Mouse (Mus musculus) embryo, embryonic 10 days (tissue): ENCODE data around the gene Akap8l.

Experiments
- DNase-seq: peaks from one replicate; pipeline ENCODE4 v3.0.0-alpha.2; 2015; ENCODE audit warnings: low spot score

Gene Akap8l

DNA sequence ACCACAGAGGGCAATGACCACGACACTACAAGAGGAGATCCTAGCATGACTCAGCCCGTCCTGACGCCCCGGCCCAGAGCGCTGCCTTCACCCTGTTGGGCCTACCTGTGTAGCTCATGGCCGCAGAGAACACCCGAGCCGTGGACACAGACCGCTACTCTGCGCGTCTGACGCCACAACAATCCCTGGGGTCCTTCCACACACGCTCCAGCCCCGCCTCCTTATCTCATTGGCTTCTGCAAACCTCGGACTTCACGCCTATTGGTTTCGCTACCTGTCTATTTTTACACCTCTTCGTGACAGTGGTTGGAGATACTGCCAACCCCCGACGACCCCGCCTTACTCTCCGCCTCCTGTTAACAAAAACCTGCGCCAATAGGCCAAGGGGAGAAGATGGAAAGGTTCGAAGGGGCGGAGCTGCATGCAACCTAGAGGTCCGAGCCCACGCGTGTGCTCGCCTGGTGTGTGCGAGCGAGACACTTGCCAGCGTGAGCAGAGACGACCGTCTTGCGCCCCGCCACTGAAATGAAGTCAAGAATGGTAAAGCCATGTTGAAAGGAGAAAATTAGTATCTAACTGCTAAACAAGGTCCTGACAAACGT is at the start of gene Akap8l:
Akap8l (minus strand) TSS at position 226 of the 602 bp plus-strand sequence.
- peak; percentile 98 for DNase-seq

DNA sequence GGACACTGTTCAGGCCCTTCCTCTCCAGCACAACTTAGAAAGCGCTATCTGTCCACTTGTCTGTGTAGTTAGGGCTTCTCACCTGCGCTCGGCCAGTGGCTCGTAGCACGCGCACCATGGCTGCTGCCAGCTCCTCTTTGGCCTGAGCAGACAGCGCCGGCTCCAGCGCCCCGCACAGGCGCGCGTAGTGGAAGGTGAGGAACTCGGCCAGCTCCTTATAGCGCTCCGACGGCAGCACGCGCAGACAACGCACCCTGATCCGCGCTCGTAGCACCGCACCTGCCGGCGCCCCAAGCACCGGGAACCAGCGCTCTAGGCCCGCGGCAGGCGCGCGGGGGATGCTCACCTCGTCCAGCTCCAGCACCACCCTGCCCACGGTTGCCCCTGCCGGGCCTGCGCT is 45.9 kb upstream of the Akap8l start:
- DNase-seq: peak; percentile 27

DNA sequence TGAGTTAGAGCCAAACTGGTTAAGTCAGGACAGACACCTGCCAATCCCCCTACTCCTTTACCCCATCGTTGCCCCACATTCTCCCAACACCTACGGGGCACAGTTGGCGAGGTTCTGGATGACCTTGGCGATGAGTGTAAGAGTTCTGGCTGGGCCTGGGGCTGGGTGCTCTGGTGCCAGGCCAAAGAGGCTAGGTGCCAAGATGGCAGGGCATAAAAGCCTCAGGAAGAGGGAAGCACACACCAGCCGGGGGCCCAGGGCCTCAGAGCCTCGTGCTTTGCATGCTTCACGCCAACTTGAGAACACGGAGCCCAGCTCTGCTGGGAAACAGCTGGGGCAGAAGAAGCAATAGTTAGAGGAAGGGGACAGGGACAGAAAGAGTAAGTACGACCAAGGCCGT is 43.5 kb upstream of the Akap8l start:
- no peak for DNase-seq

DNA sequence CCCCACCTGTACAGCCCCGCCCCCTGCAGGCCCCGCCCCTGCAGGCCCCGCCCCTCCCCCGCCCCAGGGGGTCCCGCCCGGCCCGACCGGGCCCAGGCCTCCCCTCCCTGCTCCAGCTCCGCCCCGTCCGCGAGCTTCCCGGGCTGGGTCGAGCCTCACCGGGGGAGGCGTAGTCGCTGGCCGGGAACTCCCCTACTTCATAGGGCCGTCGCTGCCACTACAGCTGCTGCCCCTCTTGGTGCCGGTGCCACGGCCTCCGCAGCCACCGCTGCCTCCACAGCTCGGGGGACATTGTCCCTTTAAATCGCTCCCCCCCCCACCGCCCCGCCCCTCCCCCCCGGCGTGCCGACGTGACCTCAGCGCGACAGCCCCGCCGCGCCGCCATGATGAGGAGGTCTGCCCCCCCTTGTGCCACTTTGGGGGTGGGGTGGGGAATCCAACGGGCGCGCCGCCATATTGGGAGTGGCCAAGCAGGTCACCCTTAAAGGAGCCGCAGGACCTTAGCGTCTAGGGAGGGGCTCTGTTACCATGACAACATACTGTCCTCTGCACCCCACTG is 38.8 kb upstream of the Akap8l start, which contains the start of gene Wiz:
Wiz (minus strand) TSS at position 339 of the 559 bp plus-strand sequence.
- peak; percentile 91 for DNase-seq

DNA sequence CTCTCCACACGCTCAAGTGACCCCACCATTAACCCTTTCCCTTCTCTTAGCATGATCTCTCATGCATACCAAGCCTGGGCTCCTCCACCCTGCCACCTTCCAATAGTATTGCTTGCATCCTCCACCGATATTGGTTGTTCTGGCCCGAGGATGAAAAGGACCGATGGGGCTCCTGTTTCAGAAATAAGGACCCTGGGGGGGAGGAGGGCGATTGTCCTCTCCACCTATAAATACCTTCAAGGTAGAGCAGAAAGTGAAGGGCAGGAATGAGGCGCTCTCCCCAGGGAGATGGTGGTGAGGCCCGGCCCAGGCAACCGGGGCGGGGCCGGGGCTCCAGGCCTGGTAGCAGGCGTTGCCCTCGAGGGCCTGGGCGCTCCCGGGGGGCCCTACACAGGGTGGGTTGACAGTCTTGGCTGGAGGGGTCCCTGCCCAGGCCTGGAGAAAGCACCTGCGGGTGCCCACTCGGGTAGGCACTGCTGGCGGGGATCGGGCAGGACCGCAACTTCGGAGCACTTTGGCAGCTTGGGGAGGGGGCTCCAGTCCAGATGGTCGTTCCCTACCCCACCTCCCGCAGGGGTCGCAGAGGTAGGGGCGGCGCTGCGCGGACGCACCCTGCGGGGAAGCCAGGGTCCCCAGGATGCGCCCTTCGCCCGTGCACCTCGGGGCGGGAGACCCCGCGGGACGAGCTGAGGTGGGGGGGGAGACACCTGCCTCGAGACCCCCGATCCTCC is 38.1 kb upstream of the Akap8l start:
- DNase-seq: peak; percentile 55

DNA sequence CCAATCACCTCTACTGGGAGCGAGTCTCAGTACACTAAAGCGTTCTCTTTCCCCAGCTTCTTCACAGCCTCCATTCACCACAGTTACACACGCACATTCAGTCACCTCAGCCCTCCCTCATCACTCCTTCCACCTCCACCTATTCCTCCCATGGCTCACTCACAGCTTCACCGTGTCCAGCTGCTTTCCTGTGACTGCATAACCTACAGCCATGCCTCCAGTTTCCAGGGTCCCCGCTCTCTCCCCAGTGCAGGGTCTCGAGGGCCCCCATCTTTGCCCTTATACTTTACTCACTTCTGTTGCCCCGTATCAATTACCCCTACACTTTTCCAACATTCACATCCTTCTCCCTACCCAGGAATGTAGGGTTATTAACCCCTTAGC is 37.6 kb upstream of the Akap8l start:
- no peak for DNase-seq

DNA sequence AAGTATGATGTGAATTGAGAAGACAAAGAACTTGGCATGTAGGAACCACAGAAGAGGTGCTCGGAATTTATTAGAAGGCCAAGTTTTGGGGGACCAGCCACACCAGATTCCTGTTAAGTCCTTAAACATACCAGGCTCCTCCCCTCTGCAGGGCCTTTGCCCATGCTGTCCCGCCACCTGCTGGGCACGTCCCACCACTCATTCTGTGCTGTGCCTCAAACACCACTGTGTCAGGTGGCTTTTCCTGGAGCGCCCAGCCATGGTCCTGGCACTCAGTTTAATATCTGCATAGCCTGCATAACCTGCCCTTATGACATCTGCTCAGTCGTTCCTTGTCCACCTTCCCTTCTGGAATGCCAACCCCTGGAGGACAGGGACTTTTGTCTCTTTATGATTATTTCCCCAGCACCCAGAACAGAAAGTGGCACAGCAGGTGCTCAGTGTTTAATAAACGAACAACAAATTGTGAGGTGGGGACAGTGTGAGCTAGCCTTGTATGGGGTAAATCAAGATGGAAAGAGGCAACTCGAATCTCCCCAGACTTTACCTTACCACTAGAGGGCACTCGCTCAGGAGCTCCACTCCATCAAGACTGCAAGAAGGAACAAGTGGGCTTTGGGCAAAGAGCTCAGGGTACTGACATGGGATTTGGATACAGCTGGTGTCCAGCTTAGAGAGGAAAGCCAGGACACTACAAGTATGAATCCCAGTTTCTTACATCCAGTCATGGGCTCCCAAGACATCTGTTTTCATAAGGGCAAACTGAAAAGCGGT is 36.4 kb upstream of the Akap8l start:
- DNase-seq: peak; percentile 53

DNA sequence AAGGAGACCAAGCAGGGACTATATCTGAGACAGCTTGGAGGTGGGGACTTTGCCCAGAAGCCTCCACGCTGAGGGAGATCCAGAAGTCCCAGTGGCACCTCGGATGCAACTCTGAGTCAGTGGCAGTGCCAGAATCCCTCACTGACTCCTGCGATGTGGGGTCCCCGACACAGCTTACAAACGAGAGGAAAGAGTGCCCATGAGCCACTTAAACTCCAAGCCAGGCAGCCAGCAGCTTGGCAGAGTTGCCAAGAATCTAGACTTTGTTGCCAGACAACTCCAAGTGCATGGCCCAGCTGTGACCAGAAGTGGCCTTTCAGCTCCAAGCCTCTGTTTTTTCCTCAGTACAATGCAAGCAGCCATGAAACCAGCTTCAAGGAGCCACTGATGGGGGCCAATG is 33.3 kb upstream of the Akap8l start:
- DNase-seq: no peak

DNA sequence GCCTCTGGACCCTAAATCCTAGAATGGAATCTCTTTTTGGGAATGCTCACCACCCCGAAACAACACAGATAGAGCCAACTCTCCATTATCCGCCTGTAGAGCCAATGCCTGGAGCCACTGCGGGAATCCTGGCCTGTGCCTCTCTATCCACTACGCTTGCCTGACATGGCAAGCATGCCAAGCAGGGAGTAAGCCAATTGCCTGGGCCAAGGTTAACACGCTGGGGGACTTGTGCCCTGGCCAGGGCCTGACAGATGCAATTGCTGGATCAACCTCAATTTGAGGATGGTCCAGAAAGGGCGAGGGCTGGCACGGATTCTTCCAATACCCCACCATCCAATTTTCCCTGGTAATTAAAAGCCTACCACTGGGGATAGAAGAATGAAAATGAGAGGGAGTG is 32.2 kb upstream of the Akap8l start:
- DNase-seq: no peak

DNA sequence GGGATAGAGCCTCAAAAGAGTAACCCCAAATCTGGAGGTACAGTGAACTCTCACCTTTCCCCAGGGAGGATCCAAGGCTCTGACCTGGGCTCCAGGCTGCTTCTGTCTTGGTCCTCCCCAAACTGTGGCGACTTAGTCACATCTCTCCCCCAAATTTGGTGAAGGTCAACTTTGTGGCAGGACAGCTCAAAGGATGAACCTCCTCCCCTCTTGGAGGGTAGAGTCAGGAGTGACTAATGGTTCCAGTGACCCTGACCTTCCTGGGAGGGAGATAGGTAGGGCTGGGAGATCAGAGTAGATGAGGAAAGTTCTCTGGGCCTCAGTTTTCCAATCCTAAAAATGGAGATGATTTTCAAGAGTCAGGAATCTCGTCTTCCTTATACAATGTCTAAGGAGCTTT is 28.4 kb upstream of the Akap8l start:
- no peak for DNase-seq

DNA sequence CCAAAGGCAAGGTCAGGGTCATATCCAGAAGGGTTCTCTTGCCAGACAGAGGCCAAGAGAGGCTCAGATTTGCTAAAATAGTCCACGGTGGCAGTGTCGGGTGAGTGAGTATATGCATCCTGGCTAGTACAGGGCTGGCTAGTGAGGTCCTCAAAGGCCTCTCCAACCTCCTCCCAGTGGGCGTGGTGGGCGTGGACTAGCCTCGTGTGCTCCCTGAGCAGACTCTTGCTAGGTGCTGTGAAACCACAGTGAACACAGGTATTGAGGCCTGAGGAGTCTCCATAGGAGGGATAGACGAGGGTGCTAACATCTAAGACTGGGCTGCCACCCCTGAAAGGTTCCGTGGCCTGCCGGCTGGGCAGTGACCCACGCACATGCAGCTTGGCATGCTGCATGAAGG is 26.7 kb upstream of the Akap8l start:
- no peak for DNase-seq

DNA sequence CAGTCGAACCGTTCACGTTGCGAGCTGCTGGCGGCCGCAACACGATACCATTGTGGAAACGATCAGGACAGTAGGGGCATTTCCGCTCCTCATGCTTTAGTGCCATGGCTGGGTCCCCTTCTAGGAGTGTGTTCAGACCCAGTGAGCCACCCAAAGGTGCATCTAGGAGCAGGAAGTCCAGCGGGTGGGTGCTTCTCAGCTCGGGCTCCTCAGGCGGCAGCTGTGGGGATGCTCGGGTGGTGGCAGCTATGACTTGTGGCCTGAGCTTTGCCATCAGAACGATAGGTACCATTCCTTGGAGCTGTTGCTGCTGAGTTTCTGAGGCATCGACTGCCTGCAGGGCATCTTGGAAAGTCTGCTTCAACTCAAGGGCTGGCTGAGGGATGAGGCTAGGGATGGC is 26.1 kb upstream of the Akap8l start:
- DNase-seq: no peak

DNA sequence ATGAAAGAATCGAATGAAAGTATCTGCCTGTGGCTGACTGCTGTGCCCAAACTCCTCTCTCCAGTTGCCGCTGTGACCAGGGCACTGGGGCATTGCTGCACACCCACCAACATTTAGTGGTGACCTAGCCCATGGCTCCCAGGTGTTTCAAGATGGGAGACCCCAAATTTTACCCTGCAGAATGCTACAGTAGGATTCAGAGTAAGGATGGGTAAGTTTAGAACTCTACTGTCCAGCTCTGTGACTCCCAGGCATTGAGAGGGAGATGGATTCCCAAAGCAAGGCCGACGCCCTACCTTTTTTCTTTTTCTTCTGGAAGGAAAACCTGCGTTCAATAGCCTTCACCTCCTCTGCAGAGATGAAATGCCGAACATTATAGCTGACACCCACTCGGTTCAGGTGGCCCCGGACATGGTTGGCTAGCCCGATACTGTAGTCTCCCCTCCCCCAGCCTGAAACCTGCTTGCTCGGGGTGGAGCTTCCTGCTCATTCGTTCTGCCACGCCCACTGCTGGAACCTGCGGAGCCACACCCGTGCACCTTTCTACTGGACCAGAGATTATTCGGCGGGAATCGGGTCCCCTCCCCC is 18.7 kb upstream of the Akap8l start:
- peak; percentile 27 for DNase-seq

DNA sequence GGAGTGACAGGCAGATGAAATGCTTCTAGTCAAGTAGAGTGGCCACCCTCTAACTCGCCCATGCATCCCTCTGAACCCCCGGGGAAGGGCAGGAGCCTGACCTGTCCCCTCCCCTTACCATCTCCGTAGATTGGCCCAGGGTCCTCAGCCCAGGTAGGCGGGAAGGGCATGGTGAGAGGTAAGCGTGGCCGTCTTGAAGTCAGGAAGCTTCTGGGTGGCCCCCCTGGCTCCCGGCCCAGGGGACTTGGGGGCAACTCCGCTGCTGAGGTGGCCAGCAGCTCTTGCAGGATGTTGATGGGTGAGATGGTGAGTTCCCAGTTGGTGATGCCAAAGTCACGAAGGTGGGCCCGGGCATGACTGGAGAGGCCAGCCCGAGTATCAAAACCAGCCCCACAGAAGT is 17.3 kb upstream of the Akap8l start:
- DNase-seq: no peak

DNA sequence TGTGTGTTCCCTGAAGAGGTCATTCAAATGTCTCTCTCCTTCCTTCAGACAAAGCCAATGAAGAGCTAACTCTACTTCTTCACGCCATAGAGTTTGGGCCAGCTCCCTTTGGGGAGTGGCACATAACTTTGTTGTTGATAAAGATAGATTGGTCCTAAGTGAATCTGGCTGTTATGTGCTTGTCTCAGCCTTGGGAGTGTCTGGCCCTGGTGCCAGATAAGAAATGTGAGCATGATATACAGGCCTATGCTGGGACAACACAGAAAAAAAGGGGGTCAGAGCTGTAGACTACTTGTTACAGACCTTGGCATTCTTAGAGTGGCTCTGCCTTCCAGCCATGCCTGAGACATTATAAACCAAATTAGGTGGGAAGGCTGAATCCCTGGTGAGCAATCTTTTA is 14.9 kb upstream of the Akap8l start:
- no peak for DNase-seq

DNA sequence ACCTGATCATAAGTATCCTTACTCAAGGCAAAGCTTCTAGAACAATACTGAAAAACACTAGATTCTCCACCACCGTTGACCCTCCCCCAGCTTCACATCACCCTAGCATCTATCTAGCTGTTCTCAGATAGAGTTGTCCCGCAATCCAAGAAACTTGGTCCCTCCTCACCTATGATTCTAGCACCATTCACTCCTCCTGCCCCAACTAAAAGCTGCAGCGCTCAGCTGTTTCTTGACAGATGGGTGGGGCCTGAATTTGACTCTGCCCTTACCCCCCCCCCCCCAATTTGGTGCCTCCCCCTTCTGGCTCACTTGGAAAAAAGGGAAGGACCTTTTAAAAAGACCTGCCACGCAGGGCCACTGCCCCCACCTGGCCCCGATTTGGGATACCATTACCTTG is 14.4 kb upstream of the Akap8l start:
- no peak for DNase-seq

DNA sequence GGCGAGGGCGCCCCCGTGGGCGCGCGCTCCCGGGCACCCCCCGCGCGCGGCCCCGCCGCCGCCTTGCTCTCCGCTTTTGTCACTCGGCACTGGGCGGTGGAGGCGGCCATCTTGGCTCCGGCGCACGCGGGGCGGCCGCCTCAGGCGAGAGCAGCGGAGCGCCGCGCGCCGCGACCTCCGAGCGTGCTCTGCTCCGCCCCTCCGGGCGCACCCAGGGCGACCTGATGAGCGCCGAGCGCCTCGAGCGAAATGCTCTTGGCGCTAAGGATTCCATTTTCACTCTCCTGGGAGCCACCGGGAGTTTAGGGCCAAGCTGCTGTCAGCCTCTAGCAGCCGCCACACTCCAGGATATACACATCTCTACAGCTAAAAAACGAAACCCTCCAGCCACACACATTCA is 13.9 kb upstream of the Akap8l start:
- peak; percentile 95 for DNase-seq

DNA sequence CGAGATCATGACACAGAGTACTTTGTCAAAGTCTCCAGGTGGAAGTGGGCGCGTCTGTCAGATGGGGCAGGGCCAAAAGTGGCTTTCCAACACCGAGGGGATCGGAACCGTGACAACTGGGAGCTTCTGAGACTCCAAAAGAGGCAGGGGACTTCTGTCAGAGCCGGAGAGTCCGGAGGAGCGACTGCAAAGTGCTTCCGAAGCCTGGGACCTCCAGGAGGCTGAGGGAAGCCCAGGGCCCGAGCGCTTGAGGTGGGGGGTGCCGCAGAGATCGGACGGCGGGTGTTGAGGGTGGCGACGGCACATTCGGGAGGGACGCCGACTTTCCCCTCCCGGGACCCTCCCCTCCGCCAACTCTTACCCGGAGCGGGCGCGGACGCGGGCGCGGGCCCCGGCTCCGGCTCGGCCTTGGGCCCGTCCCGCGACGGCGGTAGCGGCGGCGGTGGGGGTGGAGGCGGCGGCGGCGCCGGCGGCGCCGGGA is 13.5 kb upstream of the Akap8l start:
- peak; percentile 27 for DNase-seq

DNA sequence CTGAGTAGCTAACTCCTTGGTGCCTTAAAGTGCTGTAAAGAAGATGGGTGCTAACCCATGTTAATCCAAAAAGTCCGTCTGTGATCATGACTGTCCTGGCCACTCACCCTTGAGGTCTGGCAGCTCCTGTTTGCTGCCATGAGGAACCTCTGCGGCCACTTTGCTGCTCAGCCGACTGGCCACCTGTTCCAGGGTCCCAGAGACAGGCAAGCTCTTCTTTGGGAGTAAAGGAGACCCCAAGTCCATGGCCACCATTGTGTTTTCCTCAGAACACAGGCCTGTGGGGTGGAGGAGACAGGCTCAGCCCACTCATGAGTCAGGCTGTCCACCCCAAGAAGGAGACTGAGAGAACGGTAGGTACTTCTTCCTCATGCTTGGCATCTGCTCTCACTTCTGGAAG is 12.3 kb upstream of the Akap8l start:
- DNase-seq: no peak

DNA sequence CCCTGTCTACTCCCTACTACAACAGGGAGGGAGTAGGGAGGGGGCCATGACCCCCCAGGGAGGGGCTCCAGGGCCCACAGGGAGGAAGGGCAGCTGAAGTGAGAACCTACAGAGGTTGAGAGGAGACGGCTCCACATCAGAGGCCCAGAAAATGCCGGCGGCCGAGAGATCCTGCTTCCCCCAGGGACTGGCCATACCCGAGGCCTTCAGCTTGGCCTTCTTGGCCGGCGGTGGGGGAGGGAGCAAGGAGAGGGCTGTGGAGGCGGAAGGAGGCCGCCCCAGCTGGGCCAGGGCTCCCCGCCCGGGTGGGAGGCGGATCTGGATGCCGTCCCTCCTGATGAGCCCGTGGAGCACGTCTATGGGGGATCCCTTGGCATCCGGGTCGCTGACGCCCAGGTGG is 9.5 kb upstream of the Akap8l start:
- DNase-seq: no peak

DNA sequence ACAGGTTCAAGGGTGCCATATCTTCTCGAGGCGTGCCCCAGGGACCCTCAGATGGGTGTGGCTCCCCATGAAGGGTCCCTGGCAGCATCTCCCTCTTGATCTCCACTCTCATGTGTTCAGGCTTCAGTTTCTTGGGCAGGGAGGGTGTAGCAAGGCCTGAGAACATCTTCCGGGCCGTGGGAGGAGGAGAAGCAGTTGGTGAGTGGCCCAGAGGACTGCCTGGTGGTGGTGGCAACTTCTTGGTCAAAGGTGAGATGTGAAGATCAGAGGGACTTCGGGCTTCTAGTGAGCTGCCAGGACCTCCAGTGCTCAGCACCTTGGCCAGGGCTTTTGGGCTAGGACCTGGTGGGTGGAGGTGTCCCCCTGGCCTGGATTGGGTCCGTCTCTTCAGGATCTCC is 8.5 kb upstream of the Akap8l start:
- no peak for DNase-seq

DNA sequence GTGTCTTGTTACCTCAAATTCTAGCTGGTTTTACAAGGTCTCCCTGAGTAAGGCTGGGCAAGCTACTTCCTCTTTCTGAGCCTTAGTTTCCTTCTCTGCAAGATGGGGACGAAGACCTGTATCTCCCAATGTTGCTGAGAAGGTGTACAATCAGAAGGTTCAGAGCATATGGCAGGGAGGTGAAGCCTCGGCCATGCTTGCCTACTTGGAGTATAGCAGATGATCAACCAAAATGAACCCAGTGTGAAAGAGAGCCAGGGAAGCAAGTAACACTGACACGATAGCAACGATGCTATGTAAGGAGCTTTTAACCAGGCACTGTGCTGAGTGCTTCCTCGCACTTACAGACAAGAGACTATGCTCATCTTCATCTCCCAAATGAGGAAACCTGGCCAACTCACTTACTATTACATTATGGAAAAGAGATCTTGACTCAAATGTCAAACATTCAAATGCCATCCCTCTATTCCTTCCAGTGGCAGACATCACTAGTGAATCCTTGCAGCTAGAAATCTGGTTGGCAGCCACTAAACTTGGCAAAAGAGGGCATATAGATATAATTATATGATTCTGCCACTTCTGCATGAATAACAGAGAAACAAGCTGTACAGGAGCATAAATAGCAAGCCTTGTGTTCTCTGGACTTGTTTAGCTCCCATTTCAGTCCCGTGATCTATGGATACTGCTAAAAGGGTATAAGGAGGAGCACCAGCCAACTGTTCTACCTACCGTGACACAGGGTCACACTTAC is 8.0 kb upstream of the Akap8l start:
- DNase-seq: no peak
